Mouse (Mus musculus) activated CD4-positive, CD25-positive, alpha-beta regulatory T cell, adult 4 months (primary cell): ENCODE data around the gene 9930111J21Rik1. TPM values are rescaled to one million over a fixed set of nuclear protein-coding genes. Genes with fewer than 3 reads are reported as not detected.
"Not testable (repeated sequence)": the region's sequence is repeated elsewhere in the genome, so short reads cannot be mapped to it uniquely, and the experiment has no call there.

Experiments
- ATAC-seq: one replicate; pipeline ENCODE4 v1.8.0; 2017
- polyA plus RNA-seq, 2 experiments: library from polyadenylated mRNA; unstranded; fragments of 100-300 nt; shearing (Covaris generic); gene quantifications; one replicate each; pipeline ENCODE4 v1.2.1; 2017

Gene 9930111J21Rik1
- polyA plus RNA-seq, 2 experiments from 2014 or later: 122 to 166 TPM

DNA sequence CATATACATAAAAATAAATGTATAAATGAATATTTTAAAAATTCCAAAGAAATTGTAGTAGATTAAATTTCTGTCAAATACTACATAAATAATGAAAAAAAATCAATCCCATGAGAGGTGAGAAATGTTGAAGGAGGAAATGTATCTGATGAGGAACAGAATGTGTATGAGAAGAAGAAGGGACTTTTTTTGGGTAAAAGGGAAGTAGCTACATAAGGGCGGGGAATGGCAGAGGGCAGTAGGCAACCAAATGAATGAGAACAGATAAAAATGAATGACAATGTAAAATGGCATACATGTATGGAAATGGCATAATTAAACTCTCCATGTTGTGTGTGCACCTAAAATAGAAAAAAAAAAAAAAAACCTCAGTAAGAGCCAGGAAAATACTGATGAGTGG, 65.6 kb downstream of the 9930111J21Rik1 start:
- ATAC-seq: no peak

GRCm38 (mm10) chr11:48908459-48908858, 70.7 kb downstream of the 9930111J21Rik1 start:
- ATAC-seq: no peak

- ATAC-seq: no peak
Measured at GRCm38 (mm10) chr11:48902021-48902420, 77.2 kb downstream of the 9930111J21Rik1 start, which contains the start of gene Gm5431. Gene Gm5431 (minus strand): TSS chr11:48902214.

DNA sequence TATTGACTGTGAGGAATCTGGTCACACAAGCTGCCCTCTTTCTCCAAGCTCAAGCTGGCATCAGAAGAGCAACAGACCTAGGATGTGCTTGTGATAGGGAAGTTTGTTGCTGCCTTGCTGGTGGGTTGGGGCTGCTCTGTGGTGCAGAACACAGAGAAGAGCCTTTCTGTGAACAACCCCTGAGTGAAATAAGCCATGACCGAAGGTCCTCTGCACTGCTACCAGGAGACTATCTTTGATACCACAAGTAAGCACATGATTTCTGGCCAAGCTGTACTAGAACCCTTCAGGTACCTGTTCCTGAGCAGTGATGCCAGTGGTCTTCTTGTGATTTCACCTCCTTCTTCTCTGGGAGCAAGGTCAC, 77.6 kb downstream of the 9930111J21Rik1 start:
- ATAC-seq: not testable (repeated sequence)

GRCm38 (mm10) chr11:48900654-48901566, 78.3 kb downstream of the 9930111J21Rik1 start:
- not testable (repeated sequence) for ATAC-seq

DNA sequence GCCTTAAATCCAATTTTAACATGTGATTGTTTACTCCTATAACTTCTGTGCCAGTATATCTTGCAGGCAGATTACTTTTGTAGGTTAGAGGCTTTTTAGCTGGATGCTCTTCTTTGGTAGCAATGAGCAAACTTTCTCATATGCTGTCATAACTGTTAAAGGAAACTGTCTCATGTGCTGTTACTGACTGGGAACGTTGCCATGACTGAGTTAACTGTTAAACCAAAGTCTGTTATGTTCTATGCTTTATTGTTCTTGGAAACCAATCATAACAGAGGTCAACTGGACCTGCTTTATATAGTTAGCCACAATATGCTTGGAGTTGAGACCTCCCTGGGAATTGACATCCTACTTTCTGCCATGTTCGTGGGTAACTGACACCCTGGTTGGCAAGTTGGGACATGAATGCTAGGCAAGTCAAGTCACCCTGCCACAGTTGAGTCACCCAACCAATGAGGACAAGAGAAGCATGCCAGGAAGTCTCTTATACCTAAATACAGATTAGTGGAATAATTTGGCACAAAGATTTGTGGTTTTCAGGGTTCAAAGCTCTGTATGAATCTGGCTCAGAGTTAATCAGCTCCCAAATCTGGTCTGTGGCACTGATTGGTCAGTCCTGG, 80.3 kb downstream of the 9930111J21Rik1 start:
- no peak for ATAC-seq

Other genes with a start within 250 kb of the 9930111J21Rik1 start
- 1,000 to 10,000 TPM; 1,417 to 1,752 TPM for gene Rack1, start 179.1 kb downstream of the 9930111J21Rik1 start, polyA plus RNA-seq
- 1 to 10 TPM; 3.8 to 4.4 TPM for gene Trim41, start 162.0 kb downstream of the 9930111J21Rik1 start, polyA plus RNA-seq
- 1 to 10 TPM in 1 of 2 experiments, under 1 TPM in 1; 0.52 to 1.1 TPM for gene Trim7, start 153.3 kb downstream of the 9930111J21Rik1 start, polyA plus RNA-seq
- 1 to 10 TPM; 3.0 to 3.1 TPM for gene Gm12184, start 152.7 kb downstream of the 9930111J21Rik1 start, polyA plus RNA-seq
- gene Irgm1, start 107.7 kb downstream of the 9930111J21Rik1 start, polyA plus RNA-seq: 100 to 1,000 TPM; 204 to 218 TPM
- under 1 TPM; 0.37 to 0.66 TPM for gene Gm5431, start 77.2 kb downstream of the 9930111J21Rik1 start, polyA plus RNA-seq
- 100 to 1,000 TPM; 226 to 234 TPM for gene Psme2b, start 33.2 kb downstream of the 9930111J21Rik1 start, polyA plus RNA-seq
- gene Olfr56, start 509 bp downstream of the 9930111J21Rik1 start, polyA plus RNA-seq: under 1 TPM in 1 of 2 experiments, not detected in 1; 0.82 TPM
- 1 to 10 TPM; 4.9 to 7.3 TPM for gene Gm12185, start 12.8 kb upstream of the 9930111J21Rik1 start, polyA plus RNA-seq
- gene Tgtp1, start 14.8 kb upstream of the 9930111J21Rik1 start, polyA plus RNA-seq: 100 to 1,000 TPM; 242 to 299 TPM
- gene 9930111J21Rik2, start 71.8 kb upstream of the 9930111J21Rik1 start, polyA plus RNA-seq: 100 to 1,000 TPM; 114 to 149 TPM
- 100 to 1,000 TPM; 351 to 409 TPM for gene Tgtp2, start 84.8 kb upstream of the 9930111J21Rik1 start, polyA plus RNA-seq
- 100 to 1,000 TPM; 399 to 513 TPM for gene Ifi47, start 97.2 kb upstream of the 9930111J21Rik1 start, polyA plus RNA-seq
- under 1 TPM; 0.15 to 0.37 TPM for gene Olfr1396, start 135.5 kb upstream of the 9930111J21Rik1 start, polyA plus RNA-seq
- gene Olfr1395, start 162.9 kb upstream of the 9930111J21Rik1 start, polyA plus RNA-seq: under 1 TPM in 1 of 2 experiments, not detected in 1; 0.12 TPM
- not detected for gene Olfr1394, start 175.0 kb upstream of the 9930111J21Rik1 start, polyA plus RNA-seq
- gene Btnl9, start 207.8 kb upstream of the 9930111J21Rik1 start, polyA plus RNA-seq: not detected
- gene Zfp62, start 223.9 kb upstream of the 9930111J21Rik1 start, polyA plus RNA-seq: 10 to 100 TPM; 47.9 to 54.3 TPM